Mouse (Mus musculus) naive thymus-derived CD4-positive, alpha-beta T cell, adult 2 months (primary cell): ENCODE data around the gene Gtf2a1l.

Source experiments
- DNase-seq: peaks from one replicate; pipeline ENCODE4 v3.0.0-alpha.2; 2011; ENCODE audit warnings: low read depth

Gtf2a1l gene

GRCm38 (mm10) chr17:88653375-88653769 is 15.1 kb upstream of the Gtf2a1l start:
- DNase-seq, result no peak

- no peak for DNase-seq
Observed at GRCm38 (mm10) chr17:88658510-88658909, 9.9 kb upstream of the Gtf2a1l start.

GRCm38 (mm10) chr17:88666076-88666475 is 2.4 kb upstream of the Gtf2a1l start:
- DNase-seq, result no peak

GRCm38 (mm10) chr17:88669921-88670320 is 1.5 kb downstream of the Gtf2a1l start:
- no peak for DNase-seq

DNA sequence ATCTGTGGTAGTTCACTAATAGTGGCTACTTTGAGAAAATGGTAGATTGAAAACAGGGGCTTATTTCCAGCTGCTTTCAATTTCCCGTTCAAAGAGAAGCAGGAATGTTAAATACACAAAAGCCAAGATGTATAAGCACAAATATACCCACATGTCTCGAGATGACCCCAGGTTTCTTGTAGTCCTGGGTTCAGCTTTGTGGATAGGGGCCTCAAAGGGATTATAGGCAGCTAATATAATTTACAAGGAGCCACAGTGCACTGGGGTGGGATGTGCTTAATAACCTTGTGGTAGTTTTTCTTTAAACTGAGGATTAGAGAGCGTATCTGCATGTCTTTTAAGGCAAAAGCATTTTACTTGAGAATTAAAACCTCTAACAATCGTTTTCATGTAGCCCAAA is 2.3 kb downstream of the Gtf2a1l start:
- no peak for DNase-seq

GRCm38 (mm10) chr17:88675310-88676309 is 7.2 kb downstream of the Gtf2a1l start:
- no peak for DNase-seq

DNA sequence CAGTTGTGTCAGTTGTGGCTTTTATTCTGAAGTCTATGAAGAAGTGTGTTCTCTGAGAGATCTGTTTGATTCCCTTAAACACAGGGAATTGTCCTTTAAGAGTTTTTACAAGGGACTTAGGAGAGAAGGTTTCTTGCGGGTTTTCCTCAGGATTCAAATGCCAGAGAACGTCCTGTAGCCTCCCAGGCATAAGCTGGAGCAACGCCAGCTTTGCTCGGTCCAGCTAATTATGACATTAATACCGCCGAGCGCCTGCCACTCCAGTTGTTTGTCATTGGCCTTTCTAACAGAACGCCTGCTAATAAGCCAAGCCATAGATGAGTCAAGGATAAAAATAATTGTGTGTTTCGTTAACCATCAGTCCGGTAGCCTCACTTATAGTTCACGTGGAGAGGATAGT is 19.8 kb downstream of the Gtf2a1l start:
- DNase-seq, result no peak

DNA sequence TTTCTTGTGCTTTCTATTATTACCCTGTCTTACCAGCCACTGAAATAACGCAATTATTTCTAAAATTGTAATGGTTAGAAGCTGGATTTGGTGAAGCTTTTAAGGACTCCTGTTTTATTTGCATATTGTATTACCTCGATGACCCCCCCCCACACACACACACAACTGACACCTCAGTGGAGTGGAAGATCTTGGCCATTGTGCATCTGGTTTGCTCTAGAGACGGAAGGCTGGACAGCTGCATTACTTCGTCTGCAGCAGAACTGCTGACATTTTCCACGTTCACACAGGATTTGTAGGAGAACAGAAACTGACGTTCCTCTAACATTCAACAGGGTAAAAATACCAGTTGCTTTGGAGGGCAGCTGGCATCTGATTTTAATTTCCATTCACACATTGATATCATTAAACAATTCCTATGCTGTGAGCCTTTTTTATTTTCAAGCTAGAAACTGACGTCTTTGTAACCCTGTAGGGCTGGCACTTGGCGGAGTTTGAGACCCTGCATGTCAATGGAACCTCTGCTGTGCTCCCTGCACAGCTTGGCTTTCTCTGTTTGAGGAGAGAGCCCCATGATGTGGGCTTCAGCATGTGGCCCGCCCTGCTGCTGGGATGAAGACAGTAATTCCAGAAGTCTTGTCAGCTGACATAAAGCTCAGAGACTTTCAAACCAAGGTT is 28.3 kb downstream of the Gtf2a1l start:
- DNase-seq, result no peak

GRCm38 (mm10) chr17:88700901-88701300 is 32.4 kb downstream of the Gtf2a1l start:
- peak; percentile 11 for DNase-seq

GRCm38 (mm10) chr17:88702345-88702744 is 33.9 kb downstream of the Gtf2a1l start:
- DNase-seq, result no peak

DNA sequence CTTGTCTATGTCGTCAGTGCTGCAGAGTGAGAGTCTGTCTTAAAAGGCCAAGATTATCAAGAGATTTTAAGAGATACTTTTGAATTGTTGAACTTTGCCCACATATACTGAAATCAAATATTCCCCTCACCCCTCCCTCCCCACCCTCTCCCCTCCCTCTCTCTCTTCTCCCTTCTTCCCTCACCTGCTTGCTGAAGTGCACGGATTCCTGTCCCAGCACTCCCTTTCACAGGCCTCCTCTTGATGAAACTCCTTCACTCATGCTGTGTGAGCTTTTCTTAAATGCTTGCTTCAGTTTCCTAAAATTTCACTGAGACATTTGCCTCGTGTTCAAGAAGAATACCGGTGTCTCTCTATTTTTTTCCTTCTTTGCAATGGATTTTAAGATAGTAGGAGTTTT is 34.7 kb downstream of the Gtf2a1l start:
- no peak for DNase-seq

- DNase-seq, result no peak
Observed at GRCm38 (mm10) chr17:88706231-88706649, 37.8 kb downstream of the Gtf2a1l start.

- no peak for DNase-seq
Observed at GRCm38 (mm10) chr17:88749646-88750045, 81.2 kb downstream of the Gtf2a1l start.

DNA sequence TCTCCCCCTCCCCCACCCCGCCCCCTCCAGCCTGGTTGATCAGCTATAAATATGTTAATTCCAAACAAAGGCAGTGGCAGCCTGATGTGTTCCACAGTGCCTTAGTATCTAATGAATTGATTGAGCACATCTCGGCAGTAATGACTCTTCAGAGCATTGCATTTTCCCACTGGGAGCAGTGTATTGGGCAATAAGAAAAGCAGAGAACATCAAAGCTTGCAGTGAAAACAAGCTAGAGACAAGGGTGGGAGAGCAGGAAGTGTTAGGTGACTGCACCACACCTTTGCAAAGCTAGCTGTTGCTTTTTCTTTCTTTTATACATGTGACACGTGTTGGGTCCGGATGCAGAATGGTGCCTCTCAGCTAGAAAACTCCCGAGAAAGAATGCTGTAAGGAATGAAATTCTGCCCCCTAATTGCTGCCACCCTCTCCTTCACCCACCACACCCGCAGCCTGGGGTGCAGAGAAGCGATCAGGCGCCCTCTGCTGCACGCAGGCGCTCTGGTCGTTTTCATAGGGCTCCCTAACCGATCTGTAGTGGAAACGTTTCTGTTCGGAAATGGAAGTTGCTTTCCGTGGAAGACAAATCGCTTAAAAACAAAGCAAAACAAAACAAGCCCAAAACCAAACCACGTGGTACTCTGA is 84.5 kb downstream of the Gtf2a1l start:
- DNase-seq, result peak; percentile 83

DNA sequence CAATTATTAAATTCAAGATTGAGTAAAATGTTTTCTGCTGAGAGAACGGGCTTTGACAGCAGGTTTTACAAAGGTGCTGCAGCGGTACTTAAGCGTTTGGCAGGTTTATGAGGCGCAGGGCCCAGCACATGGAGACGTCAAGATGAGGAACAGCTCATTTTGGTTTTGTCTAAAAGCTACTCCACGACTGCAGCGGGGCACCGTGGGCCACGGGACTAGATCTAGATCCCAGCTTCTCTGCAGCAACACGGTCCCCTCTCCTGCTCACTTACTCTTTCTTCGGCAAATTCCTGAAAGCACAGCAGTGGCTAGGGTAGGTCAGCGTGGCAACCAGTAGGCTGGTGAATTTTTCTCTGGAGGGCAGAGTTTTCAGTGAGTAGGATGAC is 85.0 kb downstream of the Gtf2a1l start:
- DNase-seq, result no peak

- peak; percentile 46 for DNase-seq
Observed at GRCm38 (mm10) chr17:88755776-88756175, 87.3 kb downstream of the Gtf2a1l start.

DNA sequence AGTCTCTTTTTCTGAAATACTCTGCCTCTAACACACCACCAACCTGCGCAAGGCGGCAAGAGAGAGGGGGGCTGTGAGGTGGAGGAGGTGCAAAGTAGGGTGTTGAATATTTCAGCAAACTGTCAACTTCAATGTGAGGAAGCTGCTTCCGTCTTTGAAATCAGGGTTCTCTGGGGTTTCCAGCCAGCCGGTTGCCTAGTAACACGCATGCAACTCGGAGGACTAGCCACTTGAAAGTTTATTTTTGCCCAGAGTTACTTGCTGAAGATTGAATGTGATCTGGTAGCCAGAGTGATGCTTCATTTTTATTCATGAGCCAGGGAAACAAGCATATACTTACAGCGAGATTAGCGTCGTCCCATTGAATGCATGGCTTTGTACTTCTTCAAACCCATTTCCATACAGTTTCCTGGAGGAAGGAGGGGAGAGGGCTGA is 89.6 kb downstream of the Gtf2a1l start:
- DNase-seq, result peak; percentile 80

GRCm38 (mm10) chr17:88763396-88764135 is 95.1 kb downstream of the Gtf2a1l start:
- no peak for DNase-seq

DNA sequence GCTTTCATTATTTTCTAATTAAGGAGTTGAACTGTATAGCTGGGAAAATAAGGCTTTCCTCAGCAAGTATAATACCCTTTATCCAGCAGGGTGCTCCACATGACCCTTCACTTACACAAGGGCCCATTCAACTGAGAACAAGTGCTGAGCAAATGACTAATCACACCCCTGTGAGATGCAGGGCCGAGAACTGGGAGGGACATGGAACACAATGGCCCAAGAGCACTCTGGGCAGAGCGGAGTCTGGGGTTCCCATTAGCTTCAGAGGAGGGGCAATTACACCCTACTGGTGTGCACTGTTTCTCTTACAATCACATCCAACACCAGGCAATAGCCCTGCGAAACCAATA is 95.7 kb downstream of the Gtf2a1l start:
- DNase-seq, result no peak
